Mouse (Mus musculus) fat pad, adult 2 months (tissue): ENCODE measurements around the gene Slc44a3.
A peak's percentile ranks its signal among the peaks of the same experiment; 100 is the strongest.

Experiments used
- DNase-seq: peaks from one replicate; pipeline ENCODE4 v3.0.0-alpha.2; 2011; ENCODE audit warnings: low read depth, low spot score; ENCODE audit errors: extremely low read depth

Slc44a3 gene

DNA sequence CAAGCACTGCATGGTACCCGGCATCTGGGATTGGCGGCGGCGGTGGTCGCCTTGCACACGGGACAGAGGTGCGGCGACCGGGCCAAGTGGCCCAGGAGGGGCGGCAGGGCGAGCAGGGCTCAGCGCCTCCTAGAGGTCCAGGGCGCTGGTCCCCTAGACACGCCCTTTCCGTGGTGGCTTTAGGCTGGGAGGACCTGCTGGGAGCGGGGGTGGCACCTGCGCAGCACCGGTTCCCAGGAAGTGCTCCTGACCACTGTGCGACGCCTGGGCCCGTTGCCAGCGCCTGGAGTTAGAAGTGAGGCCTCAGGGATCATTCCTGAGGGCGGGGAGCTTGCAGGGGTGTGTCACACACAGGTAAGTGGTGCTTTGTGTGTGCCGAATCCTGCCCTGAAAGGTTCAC is at the start of gene Slc44a3:
TSS of gene Slc44a3 (minus strand) at position 229 of the 400 bp plus-strand sequence.
- no peak for DNase-seq

DNA sequence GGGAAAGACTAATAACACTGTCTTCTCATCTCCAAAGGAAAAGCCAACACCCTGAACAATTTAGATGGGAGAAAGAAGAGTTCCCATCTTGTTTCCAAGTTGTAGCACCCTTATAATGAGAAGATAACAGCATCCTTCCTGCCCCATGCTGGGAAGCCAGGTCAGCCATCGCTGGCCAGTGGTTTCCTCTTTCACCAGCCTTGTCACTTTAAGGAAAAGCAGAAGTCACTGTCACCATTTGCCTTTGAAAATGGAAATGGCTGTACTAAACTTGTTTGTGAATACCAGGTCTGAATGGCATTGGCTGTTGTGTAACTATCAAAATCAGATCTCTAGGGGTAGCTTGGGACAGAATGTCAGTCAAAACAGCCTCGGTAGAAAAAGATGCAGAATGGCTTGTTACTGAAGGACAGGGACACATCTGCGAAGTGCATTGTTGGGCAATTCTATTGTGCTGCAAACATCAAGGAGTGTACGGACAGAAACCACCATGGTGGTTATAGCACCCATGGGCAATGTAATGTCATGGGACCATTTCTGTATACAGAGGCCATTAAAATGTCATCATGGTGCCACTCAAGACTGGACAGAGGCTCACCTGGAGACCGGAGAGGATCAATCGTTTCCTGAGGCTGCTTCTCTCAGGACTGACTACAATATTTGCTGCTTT is 47.8 kb upstream of the Slc44a3 start:
- no peak for DNase-seq

DNA sequence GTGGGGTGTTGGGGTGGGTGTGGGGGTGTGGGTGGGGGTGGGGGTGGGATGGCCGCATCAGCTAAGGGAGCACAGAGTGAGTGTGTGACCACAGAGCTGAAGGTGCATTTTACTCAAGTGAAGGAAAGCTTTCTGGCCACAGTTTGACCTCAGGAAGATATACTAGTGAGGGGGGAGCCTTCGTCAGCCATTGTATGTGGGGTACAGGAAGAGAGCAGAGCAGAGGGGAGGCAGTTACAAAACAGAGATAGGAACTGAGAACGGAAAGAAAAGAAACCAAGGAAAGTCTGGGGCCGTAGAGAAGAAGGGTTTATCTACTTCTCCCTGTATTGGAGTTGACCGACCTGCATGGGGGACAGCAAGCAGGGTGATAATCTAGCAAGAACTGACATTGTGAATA is 47.2 kb upstream of the Slc44a3 start:
- no peak for DNase-seq

DNA sequence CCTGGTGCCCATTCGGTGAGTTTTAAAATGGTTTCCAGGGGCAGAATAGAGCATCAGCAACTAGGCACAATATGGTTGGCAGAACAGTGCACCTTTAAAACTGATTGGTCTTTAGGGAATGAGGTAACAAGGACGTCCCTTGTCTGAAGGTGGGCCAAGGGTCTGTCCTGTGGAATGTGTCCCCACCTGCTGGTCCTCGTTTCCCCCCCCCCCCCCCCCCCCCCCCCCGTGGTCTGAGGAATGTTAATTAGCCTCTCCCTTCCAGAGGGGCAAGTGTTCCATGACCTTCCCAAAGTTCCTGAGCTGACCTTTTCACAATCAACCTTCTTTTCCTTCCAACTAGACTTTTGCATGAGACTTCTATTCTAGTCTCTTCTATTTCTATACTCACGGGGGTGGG is 46.5 kb upstream of the Slc44a3 start:
- no peak for DNase-seq

DNA sequence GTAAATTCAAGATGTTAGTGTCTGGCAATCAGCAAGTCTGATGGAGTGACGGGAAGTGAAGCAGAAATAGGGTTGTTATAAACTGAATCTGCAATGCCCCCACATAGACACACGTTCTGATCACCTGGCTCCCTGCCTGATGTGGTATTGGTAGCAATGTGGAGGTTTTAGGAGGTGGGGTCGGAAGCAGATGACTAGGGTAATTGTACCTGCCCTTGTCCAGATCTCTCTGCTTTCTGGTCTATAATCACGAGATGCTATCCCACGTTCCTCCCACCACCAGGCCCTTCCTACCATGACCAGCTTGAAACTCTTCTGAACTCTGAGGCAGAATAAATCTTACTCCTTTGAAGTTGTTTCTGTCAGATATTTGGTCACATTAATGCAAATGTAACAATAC is 45.4 kb upstream of the Slc44a3 start:
- DNase-seq, result no peak

DNA sequence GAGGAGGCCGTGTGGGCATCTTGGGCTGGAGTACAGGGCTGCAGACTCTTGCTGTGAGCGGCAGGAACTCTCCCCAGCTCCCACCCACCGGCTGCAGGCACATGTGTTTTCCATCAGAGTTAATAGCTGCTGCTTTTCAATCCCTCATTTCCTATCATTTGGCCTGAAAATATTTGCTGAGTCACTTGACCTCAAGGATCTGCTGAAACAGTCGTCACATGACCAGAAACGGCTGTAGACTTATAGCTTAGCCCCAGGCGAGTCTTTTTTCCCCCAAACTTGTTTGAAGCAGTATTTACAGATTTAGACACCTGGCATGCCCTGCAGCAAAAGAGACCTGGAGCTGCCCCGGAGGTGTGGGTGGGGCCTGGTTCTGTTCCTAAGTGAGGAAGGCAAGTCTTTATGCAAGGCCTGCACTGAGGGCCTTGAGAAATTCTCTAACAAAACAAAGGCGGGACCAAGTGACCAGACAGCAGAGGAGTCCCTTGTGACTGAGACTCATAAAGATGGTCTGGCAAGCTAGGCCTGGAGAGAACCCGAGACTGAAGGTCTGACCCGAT is 44.9 kb upstream of the Slc44a3 start:
- no peak for DNase-seq

DNA sequence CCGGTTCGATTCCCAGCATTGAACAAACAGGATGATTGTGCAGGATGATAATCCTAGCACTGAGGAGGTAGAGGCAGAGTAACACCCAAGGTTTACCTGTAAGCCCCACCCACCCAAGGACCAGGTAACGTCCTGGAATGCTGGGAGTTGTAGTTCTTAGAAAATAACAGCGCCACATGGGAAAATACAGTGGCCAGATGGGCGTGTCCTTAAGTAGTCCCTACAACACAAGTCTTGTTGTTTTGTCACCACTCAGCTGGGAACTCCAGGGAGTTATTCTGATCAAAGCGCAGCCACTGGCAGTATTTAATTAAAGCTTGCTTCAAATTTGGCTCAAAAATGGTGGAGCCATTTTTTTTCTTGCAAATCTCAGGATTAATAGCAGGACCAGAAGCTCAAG is 44.2 kb upstream of the Slc44a3 start:
- DNase-seq, result no peak

DNA sequence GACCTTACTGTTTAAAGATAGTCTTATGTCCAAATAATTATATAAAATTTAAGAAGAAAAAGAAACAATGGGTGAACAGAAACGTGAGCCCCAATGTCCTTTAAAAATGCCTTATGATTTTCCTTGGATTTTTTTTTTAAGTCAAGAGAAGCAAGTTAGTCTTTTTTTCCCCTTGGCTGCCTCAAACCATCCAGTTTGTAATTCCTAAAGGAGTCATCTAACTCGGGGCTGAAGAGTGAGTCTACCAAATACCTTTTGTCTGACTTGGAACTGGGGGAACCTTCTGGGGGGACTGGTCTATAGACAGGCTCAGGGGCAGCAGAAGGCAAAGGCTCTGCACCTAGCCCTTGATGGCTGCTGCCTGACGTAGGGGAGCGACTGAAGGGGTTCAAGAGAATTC is 42.2 kb upstream of the Slc44a3 start:
- no peak for DNase-seq

DNA sequence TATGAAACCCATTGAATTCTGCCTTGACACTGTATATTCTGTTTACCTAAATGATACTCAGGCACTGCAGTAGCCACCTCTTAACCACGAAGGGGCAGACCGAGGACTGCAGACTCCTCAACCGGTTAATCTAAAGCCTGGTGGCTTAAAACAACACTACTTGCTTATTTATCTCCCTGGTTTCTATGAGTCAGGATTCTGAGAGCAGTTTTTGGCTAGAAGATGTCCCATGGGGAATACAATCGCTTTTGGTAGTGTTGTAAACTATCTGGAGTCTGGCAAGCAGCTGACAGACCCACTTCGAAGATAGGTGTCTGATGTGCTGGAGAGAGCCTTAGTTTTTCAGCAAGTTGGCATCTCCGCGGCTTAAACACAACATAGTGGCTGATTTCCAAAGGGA is 41.7 kb upstream of the Slc44a3 start:
- no peak for DNase-seq

DNA sequence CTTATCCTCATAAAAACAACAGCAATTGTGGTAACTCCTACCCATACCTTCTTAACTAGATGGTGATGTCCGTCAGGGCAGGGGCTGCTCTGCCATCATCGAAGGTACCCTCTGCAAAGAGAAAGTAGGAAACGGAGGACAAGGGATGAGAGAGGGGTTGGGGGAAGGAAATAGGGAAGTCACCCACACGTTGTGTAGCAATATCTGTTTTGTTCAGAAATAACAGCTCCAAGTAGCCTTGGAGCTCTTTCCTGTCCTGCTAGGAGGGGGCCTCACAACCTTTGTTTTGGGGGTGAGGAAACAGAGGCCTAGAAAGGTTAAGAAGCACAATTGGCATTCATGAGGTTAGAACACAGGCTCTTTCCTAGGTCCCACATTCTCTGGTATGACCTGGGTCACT is 39.3 kb upstream of the Slc44a3 start:
- DNase-seq, result no peak

DNA sequence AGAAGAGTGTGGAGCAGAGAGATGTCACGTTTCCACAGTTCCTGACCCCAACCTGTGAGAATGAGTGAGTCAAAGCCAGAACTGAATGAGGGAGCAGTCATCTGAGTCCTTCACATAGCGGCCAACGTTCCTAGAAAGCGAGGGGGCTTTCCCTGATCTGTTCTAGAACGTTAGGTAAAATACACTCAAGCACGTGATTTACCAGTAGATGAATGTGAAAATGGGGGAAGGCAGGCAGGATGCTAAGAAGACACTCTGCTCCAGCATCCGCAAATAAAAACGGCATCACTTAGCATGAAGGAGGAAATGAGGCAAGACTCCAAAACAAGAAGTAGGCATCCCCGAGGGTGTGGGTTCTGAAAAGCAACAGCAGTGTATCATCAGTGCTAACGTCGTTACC is 38.4 kb upstream of the Slc44a3 start:
- no peak for DNase-seq

DNA sequence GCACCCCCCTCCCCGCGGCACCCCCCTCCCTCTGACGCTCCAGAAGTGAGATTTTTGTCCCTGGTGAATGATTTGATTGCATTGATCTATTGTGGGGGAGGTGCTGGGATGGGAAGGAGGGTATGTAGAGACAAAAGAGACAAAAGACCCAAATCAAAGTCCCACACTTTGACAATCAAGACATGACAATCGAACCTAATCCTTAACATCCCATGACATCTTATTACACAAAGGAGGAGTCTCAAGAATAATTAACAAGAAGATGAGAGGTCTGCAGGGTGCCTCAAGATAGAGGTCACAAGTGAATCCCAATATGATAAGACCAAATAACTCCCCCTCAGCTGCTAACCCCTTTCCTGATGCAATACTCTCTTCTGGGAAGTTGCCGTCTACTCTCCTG is 37.6 kb upstream of the Slc44a3 start:
- no peak for DNase-seq

DNA sequence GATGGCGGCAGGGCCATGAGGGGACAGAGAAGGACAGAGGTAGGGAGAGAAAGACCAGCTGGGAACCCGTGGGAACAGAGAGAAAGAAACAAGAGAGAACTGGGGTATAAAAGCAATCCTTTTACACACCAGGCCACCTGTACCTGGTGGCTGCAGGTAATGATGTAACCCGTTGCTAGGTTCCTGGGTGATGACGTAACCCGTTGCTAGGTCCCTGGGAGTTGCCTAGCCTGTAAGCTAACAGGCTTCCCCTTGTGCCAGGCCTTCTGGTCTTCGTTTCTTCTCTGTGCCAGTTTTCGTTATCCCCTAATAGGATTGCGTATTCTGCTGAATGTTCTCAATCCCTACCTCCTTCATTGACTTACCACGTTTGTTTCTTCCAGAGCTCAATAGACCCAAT is 36.8 kb upstream of the Slc44a3 start:
- no peak for DNase-seq

DNA sequence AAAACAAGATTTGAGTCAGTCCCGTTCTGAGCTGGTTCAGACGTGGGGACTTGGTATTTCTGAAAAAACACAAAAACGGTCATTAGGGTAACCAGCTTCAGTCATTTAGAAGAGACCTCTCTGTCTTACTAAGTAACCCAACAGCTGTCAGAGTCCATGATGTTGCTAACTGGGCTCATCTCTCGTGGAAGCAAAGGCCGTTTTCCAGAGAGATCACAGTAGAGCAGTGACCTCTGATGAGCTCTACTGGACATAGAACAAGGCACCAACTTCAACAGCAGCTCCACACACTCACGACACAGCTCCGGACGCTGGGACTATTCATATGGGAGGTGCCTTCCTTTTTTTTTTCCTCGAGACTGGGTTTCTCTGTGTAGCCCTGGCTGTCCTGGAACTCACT is 35.7 kb upstream of the Slc44a3 start:
- no peak for DNase-seq

DNA sequence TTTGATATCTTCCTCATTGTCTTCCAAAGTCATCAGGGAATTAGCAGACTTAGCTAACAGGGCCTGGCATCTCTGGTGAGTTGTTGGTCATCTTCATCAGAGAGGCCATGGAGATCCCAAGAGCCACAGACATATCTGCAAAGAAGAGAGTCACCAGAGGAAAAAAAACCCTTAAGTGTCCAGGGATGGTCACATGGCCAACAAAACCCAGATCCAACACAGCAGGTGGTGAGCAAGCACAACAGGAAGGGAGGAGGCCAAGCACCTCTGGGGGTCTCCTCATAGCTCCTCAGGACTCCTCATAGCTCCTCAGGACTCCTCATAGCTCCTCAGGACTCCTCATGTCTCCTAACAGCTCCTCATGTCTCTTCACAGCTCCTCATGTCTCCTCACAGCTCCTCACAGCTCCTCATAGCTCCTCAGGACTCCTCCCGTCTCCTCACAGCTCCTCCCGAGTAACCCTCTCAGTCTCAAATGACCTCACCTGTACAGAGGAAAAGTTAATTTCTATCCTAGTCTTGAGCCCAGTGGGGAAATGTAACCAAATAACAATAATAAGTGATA is 35.2 kb upstream of the Slc44a3 start:
- no peak for DNase-seq

DNA sequence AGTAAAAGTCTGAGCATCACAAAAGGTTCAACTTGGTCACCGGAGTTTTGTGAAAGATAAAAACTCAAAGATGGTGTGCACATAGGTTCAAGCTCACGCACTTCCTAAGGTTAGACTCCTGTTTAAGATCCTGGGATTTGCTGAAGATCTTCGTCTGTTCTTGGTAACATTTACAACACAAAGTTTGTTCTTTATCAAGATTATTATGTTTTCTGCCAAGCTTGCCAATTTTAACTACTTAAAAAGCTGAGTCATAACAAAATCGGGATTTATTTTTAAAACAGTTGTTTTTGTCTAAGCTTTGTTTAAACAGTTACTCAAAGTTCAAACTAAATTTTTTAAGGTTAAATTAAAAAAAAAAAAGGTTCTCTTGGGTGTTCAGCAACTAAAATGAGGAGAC is 34.7 kb upstream of the Slc44a3 start:
- DNase-seq, result no peak

DNA sequence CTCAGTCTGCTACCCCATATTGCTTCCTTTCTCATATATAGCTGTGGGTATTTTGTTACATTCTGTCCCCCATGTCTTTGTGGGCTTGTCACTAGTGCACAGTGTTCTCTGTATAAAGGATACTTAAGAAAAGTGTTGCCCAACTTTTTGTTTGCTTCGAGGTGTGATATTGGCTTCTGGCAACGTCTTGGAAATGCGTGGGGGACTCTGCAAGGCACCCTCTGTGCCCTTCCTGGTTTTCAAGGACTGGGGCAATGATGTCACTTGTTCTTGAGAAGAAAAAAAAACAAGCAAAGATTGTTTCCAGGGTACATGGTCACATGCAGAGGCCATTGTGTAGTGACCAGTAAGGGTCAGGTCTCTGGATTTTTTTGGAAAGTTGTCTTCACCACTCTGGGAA is 29.6 kb upstream of the Slc44a3 start:
- DNase-seq, result no peak

DNA sequence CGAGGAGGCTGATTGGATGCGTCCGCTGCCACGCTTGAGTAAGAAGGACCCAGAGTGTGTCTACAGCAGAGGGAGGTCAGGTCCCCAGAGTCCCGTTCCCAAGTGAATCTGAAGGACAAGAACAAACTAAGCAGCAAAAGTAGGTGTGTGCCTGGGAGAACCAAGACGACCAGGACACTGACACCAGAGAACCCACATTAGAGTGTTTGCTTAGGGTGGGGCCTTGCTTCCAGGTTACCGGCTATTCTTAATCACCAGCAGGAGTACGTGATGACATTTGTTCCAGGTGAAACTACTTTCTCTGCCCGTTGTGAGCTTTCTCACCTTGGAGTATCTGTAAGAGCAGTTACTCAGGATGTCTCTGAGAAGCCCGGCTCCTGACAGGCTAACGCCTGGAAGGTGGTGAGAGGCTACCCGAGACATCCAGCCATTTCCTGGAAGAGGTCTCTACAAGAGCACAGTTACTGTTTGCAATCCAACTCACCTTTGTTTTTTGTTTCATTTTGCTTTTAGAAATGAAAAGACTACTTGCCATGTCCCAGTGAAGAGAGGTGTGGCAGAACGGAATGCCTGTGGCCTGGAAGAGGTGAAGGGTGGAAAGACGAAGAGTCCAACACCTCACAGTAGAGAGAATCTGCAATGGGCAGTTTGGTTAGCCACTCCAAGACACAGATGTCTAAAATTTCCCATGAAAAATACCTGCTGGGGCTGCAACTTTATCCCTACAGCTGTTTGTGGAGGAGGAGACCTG is 28.1 kb upstream of the Slc44a3 start:
- no peak for DNase-seq

DNA sequence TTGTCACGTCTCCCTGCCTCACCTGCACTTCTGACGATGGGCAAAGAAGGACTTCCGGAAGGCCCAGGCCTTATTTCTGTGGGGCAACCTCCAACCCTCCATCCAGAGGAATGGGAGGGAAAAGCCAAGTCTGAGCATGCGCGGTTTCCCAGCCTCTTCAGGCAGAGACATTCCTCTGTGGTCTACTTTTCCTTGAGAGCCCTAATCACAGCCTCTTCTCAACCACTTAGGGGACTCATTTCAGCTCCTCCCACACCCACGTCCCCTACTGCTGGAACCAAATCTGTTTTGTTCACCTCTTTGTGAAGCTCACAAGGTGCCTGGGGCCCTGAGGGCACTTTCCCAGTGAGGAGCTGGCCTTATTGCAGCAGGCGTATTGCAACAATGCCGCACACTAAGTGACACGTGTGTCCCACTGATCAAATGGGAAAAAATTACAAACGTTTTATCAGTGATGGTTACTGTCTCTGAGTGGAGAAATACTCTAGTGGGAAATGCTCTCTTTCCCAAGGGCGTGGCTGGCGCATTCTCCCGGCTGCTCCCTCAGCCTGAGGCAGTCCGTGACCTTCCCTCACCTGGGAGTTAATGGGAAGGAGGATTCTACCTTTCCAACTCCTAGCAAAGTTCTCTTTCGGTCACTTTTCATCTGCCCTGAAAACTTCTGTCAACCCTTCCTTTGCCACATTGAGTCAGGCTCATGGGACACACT is 27.4 kb upstream of the Slc44a3 start:
- peak; percentile 33 for DNase-seq

DNA sequence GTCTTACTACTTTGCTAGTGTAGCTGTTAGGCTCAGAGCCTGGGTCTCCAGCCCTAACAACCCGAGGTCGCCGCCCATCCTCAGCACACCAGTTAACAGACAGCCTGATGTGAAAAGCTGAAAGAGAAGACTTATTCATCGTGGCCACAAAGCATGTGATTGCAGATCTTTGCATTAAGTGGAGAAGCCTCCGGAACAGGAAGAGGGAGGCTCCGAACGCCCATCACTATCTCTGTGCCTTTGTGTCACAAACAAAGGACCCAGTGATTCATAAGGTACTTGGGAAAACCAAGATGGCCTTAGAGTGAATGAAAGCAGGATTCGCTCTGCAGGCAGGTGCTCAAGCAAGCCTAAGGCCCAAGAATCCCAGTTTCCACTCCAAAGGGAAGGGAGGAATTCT is 26.7 kb upstream of the Slc44a3 start:
- no peak for DNase-seq

DNA sequence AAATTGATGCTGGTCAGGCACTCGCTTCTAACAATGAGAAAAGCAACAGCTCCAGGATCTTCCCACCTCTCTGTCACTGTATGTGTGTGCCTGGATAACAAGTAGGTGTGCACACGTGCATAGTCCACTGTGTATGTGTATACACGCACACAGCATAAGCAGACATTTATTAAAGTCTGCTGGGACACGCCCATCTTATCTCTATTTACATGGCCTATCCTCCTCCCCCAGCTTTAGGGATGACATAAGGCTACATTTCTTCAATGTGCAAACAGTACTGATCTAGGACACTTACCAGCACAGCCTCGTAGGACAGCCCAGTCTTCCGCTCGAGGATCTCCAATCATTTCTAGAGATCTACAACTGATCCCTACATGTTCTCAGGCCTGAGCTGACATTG is 24.1 kb upstream of the Slc44a3 start:
- DNase-seq, result no peak

DNA sequence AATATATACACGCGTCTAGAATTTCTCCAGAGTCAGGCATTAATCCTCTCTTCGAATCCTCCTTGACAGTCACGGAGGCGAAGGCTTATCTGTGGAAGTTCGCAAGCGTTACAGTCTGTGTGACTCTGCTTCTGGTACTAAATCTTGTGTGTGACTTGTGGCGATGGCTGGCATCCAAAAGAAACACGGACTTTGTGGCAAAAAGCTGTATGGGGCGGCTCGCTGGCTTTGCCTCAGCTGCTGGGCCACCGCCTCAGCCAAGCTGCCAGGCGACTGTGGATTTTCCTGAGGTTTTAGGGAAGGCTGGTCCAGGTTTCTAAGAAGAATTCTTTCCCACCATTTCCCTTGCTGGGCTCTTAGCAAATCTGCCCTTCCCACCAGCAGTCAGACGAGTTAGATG is 21.1 kb upstream of the Slc44a3 start:
- no peak for DNase-seq
